Mouse (Mus musculus) thymus, postnatal 4 days (tissue): ENCODE measurements around the gene Gm26727.
A peak's percentile ranks its signal among the peaks of the same experiment; 100 is the strongest.
"Not testable (repeated sequence)": the region's sequence is repeated elsewhere in the genome, so short reads cannot be mapped to it uniquely, and the experiment has no call there.

Experiments
- DNase-seq: peaks from one replicate; pipeline ENCODE4 v3.0.0; 2021

Gm26727 gene

GRCm38 (mm10) chr2:67433081-67433480, at the start of gene Gm26727:
Gene Gm26727 (minus strand): TSS chr2:67433181.
- no peak for DNase-seq

- DNase-seq, result no peak
Measured at GRCm38 (mm10) chr2:67481051-67481450, 48.1 kb upstream of the Gm26727 start.

DNA sequence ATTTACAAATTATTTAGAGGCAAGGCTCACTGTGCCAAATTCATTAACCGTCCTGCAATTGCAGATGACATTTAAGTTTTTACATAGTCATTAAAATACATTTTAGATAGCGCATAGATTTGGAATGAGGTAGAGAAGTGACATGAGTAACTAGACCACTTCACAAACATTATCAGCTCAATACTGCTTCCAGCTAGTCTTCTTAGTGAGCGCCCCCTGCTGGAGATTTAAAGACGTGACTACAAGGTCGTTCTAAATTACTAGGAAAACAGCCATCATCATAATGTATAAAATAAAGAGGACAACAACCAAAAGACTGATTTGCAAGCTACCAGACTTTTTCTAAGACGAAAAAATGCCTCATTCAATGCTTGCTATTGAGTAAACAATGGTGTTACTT, 44.8 kb upstream of the Gm26727 start:
- peak; percentile 51 for DNase-seq

GRCm38 (mm10) chr2:67470030-67470429, 37.0 kb upstream of the Gm26727 start:
- not testable (repeated sequence) for DNase-seq

- no peak for DNase-seq
Measured at GRCm38 (mm10) chr2:67467036-67467435, 34.1 kb upstream of the Gm26727 start.

- DNase-seq, result no peak
Measured at GRCm38 (mm10) chr2:67460857-67461256, 27.9 kb upstream of the Gm26727 start.

DNA sequence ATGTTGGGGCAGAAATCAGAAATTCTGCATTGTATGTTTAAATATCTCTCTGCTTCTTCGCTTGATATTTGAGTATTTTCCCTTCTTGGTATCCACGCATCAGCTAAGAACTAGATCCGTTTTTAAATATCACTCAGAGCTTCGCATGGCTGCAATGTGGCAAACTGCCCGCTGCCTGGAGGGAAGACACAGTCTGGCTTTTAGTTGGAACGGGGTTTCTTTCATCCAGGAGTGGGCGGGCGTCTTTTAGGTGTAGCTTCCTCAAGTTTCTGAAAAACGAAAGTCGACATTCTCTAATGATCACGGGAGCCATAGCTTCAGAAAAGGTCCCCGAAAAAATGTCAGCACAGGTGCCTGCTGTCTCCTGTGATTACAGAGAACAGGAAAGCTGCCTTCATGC, 14.2 kb upstream of the Gm26727 start:
- no peak for DNase-seq

GRCm38 (mm10) chr2:67446772-67447171, 13.8 kb upstream of the Gm26727 start:
- no peak for DNase-seq

GRCm38 (mm10) chr2:67445780-67446179, 12.8 kb upstream of the Gm26727 start, which contains the start of gene Xirp2:
Gene Xirp2 (plus strand): TSS chr2:67446002.
- no peak for DNase-seq

DNA sequence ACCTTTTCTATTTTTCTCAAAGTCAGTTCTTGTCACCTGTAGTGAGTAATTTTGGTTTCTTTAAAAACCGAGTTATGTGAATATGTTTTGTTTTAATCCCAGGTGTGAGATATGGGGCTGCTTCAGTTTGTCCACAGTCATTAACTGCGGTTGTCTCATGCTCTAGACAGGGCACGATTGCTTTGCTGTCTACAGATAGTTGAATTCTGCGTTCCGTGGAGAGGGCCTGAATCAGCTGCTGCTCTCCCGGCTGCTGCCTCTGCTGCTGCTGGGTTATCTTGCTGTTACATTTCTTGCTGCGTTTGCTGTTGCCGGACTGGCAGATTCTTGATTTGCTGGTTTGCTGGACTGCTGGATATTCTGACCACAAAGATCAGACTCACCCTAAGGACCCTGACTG, 5.3 kb upstream of the Gm26727 start:
- no peak for DNase-seq

- DNase-seq, result no peak
Measured at GRCm38 (mm10) chr2:67422799-67423198, 10.2 kb downstream of the Gm26727 start.

DNA sequence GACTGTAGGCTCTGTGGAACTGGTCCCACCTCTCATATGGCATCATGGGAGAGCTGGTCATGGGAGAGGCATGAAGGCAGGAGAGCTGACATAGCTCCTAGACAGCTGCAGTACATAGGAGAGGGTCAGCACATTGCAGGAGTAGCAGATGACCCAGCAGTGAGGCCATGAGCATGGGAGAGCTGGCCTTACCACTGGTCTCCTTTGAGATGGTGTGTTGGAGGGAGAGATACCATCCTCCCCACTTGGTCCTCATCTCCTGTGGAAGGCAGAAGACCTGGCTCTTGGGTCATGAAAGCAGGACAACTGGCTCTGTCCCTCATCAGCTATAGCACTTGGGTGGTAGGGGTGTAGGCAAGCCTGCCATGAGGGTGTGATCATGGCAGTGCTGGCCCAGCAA, 12.1 kb downstream of the Gm26727 start:
- DNase-seq, result no peak

DNA sequence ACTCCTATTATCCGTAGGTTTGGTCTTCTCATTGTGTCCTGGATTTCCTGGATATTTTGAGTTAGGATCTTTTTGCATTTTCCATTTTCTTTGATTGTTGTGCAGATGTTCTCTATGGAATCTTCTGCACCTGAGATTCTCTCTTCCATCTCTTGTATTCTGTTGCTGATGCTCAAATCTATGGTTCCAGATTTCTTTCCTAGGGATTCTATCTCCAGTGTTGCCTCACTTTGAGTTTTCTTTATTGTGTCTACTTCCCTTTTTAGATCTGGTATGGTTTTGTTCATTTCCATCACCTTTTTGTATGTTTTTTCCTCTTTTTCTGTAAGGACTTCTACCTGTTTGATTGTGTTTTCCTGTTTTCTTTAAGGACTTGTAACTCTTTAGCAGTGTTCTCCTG, 19.6 kb downstream of the Gm26727 start, which contains the start of gene Gm21830:
Gm21830 (plus strand) TSS at position 301 of the 400 bp plus-strand sequence.
- DNase-seq, result not testable (repeated sequence)
